Mouse (Mus musculus): Measurements from ENCODE around the gene Cbwd1.

The Cbwd1 gene

GRCm38 (mm10) chr19:24961172-24961962, at the start of gene Cbwd1:
TSS of gene Cbwd1 (minus strand) at chr19:24961610.
- DNase-seq, result peak; percentile 95

DNA sequence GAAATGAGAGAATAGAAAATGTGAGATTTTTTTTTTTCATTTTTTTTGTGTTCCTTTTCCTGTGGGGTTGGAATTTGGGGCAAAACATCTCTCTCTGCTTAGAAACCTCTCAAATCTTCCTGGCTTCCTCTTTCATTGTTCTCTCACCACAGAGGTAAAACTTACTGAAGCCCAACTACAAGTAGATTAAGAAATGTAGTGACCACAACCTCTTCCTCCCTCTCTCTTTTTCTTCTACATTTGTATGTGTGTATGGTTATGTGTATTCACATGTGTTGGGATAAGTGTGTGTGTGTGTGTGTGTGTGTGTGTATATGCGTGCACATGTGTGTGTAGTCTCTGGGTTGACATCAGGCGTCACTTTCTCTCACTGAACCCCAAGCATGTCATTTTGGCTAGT, 47.1 kb upstream of the Cbwd1 start:
- no peak for DNase-seq

DNA sequence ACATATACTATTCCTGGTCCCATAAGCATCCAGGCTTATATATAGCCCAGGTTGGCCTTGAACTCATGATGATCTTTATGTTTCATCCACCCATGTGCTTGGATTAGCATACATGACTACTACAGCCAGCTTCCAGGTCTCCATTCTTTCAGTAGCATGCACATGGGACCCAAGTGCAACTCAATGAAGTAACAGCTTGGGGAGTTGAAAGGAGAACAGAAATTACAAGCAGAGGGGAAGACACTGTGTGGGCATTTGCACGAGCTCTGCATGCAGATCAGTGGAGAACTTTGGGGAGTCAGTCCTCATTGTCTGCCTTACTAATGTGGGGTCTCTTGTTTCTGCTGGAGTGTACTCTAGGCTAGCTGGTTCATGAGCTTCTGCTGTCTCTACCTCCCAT, 45.3 kb upstream of the Cbwd1 start:
- no peak for DNase-seq

- DNase-seq, result no peak
Measured at GRCm38 (mm10) chr19:25003810-25004209, 42.4 kb upstream of the Cbwd1 start.

- no peak for DNase-seq
Measured at GRCm38 (mm10) chr19:25002828-25003227, 41.4 kb upstream of the Cbwd1 start.

- no peak for DNase-seq
Measured at GRCm38 (mm10) chr19:25002032-25002431, 40.6 kb upstream of the Cbwd1 start.

- DNase-seq, result no peak
Measured at GRCm38 (mm10) chr19:25000153-25000552, 38.7 kb upstream of the Cbwd1 start.

DNA sequence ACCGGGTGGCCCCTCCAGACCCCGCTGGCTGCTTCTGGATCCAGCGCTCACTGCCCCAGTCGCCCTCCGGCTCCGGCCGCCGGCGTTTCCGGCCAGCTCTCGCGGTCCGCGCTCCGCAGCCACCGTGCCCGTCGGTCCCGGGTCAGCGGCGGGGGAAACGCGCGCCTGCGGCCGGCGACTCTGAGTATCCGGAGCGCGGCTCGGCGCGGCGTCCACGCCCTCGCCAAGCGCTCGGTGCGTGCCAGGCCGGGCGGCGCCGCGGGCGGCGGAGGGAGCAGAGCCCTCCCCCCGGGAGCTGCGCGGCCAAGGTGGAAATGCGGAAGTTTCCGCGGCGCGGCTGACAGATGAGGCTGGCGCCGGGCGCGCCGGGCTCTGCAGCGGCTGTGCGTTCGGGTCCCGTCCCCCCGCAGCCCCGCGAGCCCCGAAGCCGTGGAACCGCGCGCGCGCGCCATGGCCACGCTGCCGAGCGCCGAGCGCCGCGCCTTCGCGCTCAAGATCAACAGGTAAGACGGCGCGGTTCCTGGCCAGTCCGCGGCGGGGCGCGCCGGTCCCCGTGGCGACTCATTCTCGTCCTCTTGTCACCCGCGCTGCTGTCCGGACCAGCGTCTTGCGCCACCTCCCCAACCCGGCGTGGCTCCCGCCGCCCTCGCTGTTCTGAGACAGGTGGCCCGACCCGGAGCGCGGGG, 37.9 kb upstream of the Cbwd1 start, which contains the start of gene Dock8:
TSS of gene Dock8 (plus strand) at position 334 of the 686 bp plus-strand sequence.
- peak; percentile 52 for DNase-seq

- no peak for DNase-seq
Measured at GRCm38 (mm10) chr19:24998561-24998960, 37.2 kb upstream of the Cbwd1 start.

DNA sequence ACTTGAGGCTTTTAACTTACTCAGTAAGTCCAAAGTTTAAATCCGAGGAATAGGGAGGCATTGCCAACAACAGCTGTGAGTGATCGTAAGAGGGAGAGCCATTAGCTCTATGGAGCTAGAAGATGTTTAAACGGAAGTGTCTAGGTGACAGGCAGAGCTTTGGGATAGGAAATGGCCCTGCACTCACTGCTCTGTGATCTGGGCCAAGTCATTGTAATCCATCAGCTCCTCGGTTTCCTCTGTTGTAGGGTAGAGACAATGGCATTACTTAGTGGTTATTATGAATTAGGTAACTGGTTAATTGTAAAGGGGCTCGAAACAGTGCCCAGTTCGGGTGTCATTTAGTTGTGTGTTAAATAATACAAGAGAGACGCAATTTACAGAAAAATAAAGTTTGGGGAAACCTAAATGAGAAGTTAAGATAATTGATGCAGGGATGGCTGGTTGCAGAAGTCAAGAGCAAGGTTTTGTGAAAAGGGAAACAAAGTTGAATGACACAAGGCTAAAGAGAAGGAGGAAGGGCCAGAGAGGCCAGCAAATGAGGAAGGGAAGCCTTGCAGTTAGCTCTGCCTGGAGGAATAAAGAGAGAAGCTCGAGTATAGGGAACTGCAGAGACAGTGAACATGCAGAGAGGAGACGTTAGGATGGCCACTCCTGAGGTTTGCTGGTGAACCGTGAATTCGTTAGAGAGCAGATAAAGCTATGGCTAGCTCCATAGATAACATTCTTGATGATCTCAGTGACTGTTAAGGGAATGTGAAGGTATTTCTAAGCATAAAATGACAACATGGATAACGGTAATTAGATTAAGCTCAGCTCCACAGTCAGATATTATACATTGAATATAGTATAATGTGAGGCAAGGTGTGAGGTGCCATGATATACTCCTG, 35.6 kb upstream of the Cbwd1 start:
- no peak for DNase-seq

- DNase-seq, result no peak
Measured at GRCm38 (mm10) chr19:24994900-24995299, 33.5 kb upstream of the Cbwd1 start.

GRCm38 (mm10) chr19:24993526-24993925, 32.1 kb upstream of the Cbwd1 start:
- no peak for DNase-seq

- DNase-seq, result no peak
Measured at GRCm38 (mm10) chr19:24990138-24990822, 28.9 kb upstream of the Cbwd1 start.

- DNase-seq, result no peak
Measured at GRCm38 (mm10) chr19:24988831-24989230, 27.4 kb upstream of the Cbwd1 start.

- DNase-seq, result no peak
Measured at GRCm38 (mm10) chr19:24987355-24987754, 25.9 kb upstream of the Cbwd1 start.

DNA sequence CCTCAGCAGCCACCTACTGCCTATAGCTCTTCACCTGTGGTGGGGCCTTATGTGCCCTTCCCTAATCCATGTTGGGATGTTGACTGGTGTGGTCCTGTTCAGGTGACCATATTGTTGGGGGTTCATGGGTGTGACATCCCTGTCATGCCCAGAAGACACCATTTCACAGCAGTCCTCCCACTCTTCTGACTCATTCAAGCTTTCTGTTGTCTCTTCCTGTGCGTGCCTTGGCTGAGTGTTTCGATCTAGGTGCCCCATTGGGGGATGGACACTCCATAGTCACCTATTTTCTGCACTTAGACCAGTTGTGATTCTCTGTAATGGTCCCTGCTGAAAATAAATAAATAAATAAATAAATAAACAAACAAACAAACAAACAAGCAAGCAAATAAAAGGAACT, 23.6 kb upstream of the Cbwd1 start:
- DNase-seq, result no peak

- no peak for DNase-seq
Measured at GRCm38 (mm10) chr19:24983857-24984498, 22.6 kb upstream of the Cbwd1 start.

GRCm38 (mm10) chr19:24983050-24983449, 21.6 kb upstream of the Cbwd1 start:
- no peak for DNase-seq

- peak; percentile 30 for DNase-seq
Measured at GRCm38 (mm10) chr19:24981294-24981693, 19.9 kb upstream of the Cbwd1 start.

DNA sequence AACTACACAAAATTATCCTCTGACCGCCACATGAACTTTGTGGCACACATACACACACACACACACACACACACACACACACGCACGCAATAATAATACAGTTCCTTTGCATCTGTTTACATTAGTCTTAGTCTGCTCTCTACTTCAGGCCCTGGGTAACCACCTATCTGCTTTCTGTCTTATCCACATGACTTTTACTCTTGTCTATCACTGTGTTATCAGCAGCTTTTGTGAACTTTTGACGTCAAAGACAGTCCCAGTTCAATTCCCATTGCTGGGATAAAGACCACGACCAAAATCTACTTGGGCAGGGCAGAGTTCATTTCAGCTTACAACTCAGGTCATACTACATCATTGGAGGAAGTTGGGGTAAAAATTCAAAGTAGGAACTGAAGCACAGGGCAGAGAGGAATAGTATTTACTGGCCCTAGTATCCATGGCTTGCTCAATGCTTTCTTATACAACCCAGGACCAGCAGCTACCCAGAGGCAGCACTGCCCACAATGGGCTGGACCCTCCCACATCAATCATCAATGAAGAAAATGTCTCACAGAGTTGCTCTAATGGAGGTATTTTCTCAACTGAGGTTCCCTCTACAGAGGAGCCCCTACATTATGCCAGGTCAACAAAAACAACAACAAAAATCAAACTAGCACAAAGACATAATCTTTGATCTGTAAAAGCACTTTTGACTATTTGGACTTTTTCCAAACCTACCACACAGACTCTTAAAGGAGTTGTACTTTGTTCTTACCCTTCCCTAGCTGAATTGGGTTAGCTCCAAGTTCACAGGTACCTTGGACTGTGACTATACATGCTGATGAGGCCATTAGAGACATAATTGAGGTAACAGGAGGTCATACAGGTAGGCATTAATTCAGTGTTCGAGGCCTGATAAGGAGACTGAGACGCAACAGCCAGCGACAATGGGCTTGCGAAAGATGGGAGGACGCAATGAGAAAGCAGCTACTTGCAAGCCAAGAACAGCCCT, 17.7 kb upstream of the Cbwd1 start:
- DNase-seq, result no peak

DNA sequence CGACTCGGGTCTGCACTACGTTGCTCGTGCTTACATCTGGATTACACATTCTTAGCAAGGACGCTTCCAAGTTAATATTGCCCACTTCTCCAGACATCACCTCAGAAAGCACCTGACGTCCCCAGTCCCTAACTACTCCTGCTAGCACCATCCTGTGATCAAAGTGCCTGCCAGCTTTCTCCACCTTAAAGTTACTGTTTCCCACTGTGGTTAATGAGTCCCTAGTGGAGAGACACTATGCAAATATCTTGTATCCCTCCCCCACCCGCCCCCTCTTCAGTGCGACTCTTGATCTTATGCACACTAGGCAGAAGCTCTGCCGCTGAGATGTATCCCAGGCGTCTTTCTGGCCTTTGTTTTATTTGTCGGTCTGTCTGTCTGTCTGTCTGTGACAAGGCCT, 16.6 kb upstream of the Cbwd1 start:
- DNase-seq, result no peak
